Mouse (Mus musculus) thymus, postnatal 4 days (tissue): Measurements from ENCODE around the gene Stub1.
"Not testable (repeated sequence)": the region's sequence is repeated elsewhere in the genome, so short reads cannot be mapped to it uniquely, and the experiment has no call there.

Experiments used
- DNase-seq: peaks from one replicate; pipeline ENCODE4 v3.0.0; 2021

Gene Stub1

GRCm38 (mm10) chr17:25817662-25818061, 15.5 kb downstream of the Stub1 start:
- DNase-seq, result no peak

GRCm38 (mm10) chr17:25813471-25813870, 19.7 kb downstream of the Stub1 start:
- peak; percentile 93 for DNase-seq

- no peak for DNase-seq
These were observed 22.3 kb downstream of the Stub1 start for GRCm38 (mm10) chr17:25810890-25811289.

- no peak for DNase-seq
These were observed 23.4 kb downstream of the Stub1 start for GRCm38 (mm10) chr17:25809606-25810340.

- peak; percentile 60 for DNase-seq
These were observed 24.2 kb downstream of the Stub1 start, which contains the start of gene Fbxl16 for GRCm38 (mm10) chr17:25808789-25809605. Gene Fbxl16 (plus strand): TSS chr17:25809085.

GRCm38 (mm10) chr17:25808028-25808427, 25.2 kb downstream of the Stub1 start:
- no peak for DNase-seq

GRCm38 (mm10) chr17:25807452-25807851, 25.8 kb downstream of the Stub1 start:
- not testable (repeated sequence) for DNase-seq

- no peak for DNase-seq
These were observed 26.7 kb downstream of the Stub1 start for GRCm38 (mm10) chr17:25806507-25806906.

GRCm38 (mm10) chr17:25802825-25803517, 30.2 kb downstream of the Stub1 start:
- no peak for DNase-seq

- peak; percentile 73 for DNase-seq
These were observed 32.2 kb downstream of the Stub1 start for GRCm38 (mm10) chr17:25801029-25801428.

GRCm38 (mm10) chr17:25796951-25797369, 36.2 kb downstream of the Stub1 start, which contains the start of gene Metrn:
Gene Metrn (minus strand): TSS chr17:25797136.
- DNase-seq, result peak; percentile 97

- peak; percentile 59 for DNase-seq
These were observed 36.9 kb downstream of the Stub1 start for GRCm38 (mm10) chr17:25796211-25796771.

GRCm38 (mm10) chr17:25795609-25796092, 37.6 kb downstream of the Stub1 start, which contains the start of gene AC134908.4:
Gene AC134908.4 (minus strand): TSS chr17:25795659.
- no peak for DNase-seq

GRCm38 (mm10) chr17:25794998-25795397, 38.2 kb downstream of the Stub1 start:
- no peak for DNase-seq

GRCm38 (mm10) chr17:25794197-25794596, 39.0 kb downstream of the Stub1 start:
- no peak for DNase-seq

GRCm38 (mm10) chr17:25792615-25793014, 40.6 kb downstream of the Stub1 start, which contains the start of gene Fam173a:
Gene Fam173a (minus strand): TSS chr17:25792901.
- DNase-seq, result peak; percentile 86

- peak; percentile 89 for DNase-seq
These were observed 41.2 kb downstream of the Stub1 start for GRCm38 (mm10) chr17:25791843-25792527.

- DNase-seq, result peak; percentile 70
These were observed 41.8 kb downstream of the Stub1 start for GRCm38 (mm10) chr17:25791320-25791842.

GRCm38 (mm10) chr17:25786781-25787504, 46.3 kb downstream of the Stub1 start:
- DNase-seq, result no peak

GRCm38 (mm10) chr17:25786280-25786679, 46.9 kb downstream of the Stub1 start, which contains the start of gene Ccdc78:
Gene Ccdc78 (plus strand): TSS chr17:25786580.
- no peak for DNase-seq

GRCm38 (mm10) chr17:25785281-25785745, 47.9 kb downstream of the Stub1 start, which contains the start of gene Haghl:
Gene Haghl (minus strand): TSS chr17:25785673.
- DNase-seq, result peak; percentile 97
